Mouse (Mus musculus): ENCODE data around the gene Auts2.

Gene Auts2

DNA sequence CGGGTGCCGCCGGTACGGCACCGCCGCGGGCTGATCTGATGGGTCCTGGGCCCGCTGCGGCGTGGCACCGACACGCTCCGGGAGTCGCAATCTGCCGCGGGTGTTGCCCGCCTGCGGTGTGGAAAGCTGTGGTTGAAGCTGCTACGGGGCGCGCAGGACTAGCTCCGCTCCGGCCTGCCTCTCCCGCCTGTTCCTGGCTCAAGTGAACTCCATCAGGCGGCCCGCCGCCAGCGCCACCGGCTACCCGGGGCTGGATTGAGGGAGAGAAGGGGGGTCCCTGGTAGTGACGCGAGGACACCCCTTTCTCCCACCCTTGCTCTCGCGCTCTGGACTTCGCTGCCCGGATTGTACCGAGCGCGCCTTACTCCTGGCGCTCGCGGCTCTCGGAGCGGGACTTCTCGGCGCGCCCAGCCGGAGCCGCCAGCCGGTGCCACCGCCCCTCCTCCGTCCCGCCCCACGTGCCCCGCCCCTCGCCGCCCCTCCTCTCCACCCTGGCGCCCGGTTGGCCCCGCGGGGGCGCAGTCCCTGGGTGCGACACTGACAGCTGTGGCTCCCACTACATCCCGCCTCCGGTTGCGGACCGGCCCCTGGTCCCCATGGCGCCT is 1004.7 kb downstream of the Auts2 start:
- DNase-seq, result no peak

DNA sequence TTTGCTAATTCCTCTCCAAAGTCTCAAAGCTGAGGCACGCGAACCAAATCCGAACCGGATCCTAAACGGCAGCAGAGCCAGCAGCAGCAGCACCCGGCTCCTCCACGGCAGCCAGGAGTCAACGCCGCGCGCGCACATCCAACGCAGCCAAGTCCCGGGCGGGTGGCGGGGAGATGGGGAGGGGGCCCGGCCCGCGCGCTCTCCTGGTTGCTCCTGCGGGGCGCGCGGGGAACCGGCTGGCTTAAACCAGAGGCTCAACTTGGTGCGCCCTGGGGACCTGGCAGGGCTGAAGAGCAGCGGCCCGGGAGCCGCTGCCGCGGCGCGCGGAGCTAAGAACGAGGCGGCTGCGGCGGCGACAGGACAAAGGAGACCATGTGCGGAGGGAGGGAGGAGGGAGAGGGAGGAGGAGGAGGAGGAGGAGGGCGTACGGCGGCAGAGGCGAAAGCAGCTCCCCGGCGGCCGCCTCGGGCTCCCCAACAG is 1005.3 kb downstream of the Auts2 start:
- no peak for DNase-seq

DNA sequence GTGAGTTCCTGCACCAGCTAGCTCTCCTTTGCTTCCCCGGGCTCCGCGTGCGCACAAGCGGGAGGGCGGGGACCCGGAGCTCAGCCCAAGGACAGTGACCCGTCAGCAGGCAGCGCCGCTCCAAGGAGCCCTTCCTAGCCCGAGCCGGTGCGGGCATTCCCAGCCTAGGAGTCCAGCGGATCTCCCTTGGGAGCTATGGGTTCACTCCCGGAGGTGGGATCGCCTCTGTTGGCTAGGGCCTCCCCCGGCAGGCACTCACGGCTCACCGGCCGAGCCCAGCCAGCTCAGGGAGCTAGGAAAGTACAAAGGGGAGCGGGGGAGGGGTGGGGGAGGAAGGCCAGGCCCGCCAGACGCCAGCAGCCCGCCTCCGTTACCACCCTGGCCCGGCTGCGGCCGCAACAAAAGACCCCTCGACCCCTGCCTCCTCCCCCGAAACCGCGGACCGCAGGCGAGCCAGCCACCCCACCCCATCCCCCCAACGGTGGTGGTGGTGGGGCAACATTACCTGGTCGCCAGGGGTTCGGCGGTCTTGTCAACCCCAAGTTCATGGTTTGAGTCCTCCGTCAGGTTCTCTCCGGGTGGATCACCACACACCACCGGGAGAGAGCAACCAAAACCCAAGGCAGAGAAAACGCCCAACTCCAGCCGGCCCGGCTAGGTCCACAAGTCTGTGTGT is 1005.9 kb downstream of the Auts2 start:
- DNase-seq, result no peak

DNA sequence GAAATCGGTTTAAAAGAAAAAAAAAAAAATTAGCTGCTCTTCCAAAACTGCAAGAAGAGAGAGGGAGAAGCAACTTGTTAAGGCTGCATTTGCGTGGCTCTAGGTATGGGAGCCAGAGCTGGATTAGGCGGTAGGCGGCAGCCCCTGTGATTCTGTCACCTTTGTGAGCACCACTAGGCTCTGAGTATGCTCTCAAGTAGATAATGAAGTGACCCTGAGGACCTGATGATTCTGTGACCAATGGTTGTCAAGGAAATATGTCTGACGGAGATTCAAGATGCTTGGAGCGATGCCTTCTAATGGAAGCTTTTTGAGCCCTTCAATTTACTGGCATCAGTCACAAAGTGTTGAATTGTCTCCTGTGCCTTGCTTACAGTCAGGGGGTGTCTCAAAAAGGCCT is 1007.4 kb downstream of the Auts2 start:
- DNase-seq, result no peak

DNA sequence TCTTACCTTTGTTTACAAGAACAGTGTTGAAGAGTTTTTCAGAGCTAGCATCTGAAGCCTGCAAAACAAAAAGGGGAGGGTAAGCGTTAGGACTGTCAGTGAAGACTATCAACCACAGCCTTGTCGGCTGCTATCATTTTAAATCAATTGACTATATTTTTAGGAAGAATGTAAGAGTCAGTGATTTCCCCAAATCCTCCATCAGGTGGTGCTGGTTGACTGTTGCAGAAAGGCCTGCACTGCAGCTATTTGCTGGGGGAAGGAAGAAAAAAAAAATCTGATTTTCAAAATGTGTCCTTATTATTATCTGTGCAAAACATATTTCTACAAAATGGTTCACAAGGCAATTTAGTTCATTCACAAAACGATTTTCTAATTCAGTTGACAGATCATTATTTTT is 1009.3 kb downstream of the Auts2 start:
- no peak for DNase-seq

DNA sequence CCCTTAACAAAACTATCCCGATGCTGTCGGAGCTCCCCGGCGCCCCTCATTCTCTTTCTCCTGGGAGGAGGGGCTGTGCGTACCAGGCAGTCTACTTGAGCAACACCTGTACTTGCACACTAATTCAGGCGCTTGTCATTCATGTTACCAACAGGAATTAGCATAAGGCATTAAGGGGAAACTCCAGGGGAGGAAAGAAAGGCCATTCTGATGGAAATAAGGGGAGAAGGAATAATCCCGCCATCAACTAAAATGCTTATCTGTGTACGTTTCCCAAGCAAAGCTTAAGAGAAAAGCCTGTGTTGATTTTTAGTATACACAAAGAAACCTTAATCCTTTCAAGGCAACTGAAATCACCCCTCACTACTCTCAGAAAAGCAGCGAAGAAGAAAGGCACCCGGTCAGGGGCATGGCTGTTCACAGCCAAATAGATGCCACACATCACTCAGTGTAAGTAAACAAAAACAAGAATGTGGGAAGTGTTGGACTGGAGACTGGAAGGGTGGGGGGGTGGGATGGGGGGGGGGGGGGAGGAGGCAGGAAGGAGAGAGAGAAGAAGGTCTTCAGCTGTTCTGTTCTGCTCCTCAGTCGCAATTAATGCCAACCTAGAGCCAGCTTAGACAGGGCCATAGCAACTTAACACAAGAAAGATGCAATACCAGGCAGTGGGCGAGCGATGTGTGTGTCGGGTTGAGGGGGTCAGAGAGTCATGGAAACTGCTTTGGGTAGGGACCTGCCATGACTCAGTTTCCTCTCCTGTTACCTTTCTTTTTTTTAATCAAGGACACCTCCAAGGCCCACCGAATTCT is 1011.2 kb downstream of the Auts2 start:
- DNase-seq, result no peak

DNA sequence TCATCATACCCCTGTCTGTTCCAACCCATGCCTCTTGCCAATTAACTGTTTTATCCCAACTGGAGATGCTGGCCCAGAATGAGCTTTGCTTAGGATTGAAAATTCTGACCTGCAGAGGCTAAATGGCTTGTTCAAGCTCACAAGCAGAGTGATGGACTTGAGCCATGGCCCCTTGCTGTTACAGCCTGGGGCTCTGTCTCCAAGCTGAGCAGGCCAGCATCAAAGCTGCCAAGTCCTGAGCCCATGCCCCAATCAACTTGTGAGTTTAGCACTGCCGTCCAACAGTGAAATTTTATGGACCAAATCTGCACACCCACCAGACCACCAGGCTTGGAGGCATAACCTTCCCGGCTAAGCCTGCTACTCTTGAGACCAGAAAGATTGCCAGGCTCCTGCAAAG is 1012.3 kb downstream of the Auts2 start:
- DNase-seq, result no peak

DNA sequence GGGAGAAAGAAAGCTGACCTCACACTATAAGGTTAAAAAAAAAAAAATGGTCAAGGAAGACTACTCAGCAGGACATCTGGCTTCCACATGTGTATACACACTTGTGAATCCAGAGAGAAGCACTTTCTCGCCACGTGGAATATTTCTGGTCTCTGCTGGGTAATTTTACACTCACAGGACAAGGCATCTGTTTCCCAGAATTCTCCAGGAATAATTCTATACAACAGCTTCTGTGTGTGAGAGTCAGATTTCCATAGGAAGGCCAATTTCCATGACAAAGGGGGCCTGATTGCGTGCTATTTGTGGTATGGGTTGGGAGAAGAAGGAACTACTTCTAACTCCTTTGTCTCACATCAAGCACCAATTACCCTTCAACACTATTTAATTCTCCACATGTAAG is 1016.5 kb downstream of the Auts2 start:
- DNase-seq, result no peak

DNA sequence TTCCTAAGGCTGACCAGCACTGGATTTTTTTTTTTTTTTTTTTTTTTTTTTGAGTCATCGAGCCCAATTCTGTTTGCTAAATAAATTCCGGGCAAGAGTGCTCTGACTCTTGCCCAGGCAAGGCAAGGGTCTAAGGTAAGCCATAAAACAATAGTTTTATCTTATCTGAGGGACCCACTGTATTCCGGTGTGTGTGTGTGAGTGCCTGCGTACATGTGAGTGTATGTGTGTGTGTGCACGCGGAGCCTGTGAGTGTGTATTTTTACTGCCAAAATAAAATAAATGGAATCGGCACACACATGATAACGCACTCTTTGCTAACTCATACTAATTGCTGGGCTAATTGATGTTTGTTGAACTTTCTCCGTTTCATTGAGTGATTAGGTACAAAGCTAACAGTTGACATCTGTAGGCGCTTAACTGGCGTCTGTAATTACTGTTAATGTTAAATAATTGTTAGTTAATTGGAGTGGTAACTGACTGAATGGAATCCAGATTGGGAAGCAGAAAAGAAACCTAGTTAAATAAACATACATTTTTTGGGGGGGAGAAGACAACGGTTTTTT is 1018.2 kb downstream of the Auts2 start:
- DNase-seq, result no peak

DNA sequence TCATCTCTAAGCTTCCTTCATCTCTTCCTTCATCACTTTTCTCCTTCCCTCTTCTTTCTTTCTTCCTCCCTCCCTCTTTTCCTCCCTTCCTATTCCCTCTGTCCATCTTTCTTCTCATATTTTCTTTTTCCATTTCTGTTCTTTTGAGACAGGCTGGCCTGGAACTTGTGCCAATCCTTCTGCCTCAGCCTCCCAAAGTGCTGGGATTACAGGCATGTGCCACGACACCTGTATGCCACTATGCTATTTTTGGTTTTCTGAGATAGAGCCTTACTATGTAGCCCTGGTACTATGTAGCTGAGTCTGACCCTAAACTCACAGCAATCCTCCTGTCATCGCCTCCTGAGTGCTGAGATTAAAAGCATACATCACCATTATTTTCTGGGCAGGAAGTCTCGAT is 1023.6 kb downstream of the Auts2 start:
- DNase-seq, result no peak

DNA sequence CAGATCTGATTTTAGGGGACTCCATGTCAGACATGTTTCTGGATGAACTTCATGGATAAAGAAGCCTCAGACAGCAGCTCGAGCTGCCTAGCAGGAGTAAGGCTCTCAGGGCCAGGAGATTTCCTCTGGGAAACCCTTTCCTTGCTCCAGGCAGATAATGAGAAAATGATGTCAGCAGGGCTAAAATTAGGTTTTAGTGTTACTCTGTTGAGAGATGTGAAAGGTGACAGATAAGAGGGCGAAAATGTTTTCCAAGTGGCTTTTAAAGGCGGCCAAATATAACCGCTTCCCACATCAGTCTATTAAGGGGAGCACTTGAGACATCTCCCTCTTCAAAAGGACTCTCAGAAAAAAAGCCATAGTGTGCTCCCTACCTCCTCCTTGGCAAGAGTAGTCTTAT is 1025.5 kb downstream of the Auts2 start:
- DNase-seq, result no peak

DNA sequence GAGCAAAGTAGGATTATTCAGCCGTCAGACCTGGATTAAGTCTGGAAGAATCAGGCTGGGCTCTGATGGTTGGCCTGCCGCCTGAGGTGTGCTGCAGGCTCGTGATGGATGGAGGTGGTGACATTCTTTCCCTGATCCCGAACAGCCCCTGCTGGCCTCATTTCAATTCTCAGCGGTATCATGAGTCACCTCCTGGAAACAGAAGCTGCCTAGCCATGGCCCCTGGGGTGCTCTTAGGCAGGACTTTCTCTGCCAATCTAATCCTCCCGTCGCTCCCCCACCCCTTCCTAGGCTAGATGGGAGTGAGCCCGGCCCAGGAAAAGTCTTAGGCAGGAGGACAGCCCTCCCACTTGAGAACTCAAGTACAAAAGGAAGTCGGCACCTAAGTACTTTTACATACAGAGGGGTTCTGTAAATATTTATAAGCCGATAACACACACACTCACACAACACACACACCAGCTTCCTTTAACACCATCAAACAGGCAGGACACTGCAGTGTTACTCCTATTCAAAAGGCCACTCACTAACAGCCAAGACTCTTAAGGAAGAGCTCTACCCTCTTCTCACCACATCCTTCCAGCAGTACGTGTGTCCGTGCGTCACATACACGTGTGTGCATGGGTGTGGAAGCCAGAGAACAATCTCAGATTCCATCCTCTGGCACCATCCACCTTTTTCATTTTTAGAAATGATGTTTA is 1027.3 kb downstream of the Auts2 start:
- no peak for DNase-seq

DNA sequence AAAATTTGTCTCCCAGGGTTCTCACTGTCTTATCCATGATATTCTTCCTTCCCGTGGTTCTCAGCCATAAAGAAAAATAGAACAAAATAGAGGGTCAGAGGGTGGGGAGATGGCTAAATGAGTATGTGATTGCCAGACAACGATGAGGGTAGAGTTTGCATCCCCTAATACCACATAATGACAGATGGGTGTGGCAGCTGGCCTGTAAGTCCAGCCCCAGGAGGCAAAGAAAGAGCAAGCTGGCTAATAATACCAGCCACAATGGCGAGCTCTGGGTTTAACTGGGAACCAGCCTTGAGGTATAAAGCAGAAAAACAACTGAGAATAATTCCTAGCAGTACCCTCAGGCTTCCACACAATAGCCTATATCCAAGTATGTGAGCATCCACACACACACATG is 1029.4 kb downstream of the Auts2 start:
- no peak for DNase-seq

DNA sequence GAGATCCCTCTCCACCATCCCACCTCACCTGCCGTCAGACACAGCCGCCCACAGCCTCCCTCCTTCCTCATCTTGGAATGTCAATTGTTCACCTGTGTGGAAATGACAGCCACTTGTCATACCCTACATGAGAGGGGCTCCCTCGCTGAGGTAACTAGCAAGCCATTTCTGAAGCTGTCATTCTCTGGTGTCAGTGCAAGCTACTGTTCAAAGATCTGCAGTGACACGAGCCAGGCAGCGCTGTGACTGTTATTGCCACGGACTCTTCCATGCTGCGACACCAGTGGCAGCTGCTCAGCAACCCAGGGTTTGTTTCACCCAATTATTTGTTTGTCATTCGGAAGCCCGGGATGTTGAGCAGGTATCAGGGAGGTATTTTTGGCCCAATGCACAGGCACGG is 1030.5 kb downstream of the Auts2 start:
- no peak for DNase-seq

DNA sequence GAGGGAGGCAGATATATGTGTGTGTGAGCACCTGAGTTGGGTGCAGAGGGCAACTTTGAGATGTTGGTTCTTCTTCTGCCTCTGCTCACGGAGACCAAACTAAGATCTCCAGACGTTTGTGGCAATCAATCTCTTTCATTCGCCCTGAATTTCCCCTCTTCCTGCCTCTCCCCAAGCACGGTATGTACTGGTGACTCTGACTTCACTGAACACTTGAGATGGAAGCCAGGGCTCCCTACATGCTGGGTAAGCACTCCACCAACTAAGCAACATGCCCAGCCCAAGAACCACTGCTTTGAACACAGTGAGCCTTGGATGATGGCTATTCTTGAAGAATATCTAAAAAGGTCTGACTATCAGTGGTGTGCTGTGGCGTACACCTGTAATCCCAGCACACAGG is 1032.5 kb downstream of the Auts2 start:
- no peak for DNase-seq

DNA sequence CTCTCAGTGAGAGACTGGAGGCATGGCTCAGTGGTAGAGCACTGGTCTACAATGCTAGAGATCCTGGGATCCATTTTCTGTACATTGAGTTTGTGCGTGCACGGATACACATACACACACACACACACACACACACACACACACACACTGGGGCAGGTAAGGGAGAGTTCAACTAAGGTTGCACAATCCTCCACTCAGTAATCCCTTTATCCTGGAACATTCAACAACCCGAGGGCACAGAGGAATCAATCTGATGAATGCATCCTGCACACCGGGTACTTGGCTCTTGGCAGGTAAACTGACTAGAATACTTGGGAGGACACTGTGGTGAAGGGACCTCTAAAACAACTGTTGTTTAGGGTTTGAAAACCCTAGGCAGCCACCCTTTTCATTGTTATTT is 1033.8 kb downstream of the Auts2 start:
- no peak for DNase-seq

DNA sequence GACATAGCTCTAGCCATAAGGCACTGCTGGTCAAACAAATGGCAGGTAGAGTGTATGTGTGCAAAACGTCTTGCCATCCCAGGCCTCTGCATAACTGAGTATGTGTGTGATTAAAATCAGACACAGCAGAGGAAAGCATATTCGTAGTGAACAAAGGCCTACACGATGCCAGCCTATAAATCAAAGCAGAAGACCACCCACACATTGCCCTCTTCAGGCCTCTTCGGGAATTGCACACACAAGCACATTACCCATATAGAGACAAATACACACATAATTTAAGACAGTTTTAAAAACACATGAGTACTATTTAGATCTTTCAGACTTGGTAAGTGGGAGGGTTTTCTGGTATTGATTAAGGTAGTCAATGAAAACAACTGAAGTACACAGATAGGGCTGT is 1044.3 kb downstream of the Auts2 start:
- no peak for DNase-seq

DNA sequence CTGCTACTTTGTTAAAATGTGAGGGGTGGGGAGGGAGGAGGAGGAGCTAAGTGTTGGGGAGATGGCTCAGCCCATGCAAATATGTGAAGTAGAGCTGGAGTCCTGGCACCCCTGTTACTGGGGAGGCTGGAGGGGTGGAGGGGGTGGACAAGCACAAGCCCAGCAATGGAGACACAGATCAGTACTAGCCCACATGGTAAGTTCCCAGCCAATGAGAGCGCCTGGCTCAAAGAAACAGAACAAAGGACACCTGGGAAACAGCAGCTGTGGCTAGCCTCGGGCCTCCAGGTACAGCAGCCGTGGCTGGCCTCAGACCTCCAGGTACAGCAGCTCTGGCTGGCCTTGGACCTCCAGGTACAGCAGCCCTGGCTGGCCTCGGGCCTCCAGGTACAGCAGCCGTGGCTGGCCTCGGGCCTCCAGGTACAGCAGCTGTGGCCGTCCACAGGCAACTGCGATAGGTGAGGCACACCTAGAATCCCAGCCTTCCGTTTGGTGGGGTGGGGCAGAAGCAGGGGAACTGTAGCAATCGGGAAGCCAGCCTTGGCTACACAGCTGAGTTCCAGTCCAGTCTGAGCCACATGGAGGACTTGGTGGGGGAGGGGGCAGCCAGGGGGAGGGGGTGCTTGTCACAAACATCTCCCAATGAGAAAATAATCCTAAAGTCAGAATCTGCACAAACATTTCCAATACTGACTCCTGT is 1046.5 kb downstream of the Auts2 start:
- no peak for DNase-seq

DNA sequence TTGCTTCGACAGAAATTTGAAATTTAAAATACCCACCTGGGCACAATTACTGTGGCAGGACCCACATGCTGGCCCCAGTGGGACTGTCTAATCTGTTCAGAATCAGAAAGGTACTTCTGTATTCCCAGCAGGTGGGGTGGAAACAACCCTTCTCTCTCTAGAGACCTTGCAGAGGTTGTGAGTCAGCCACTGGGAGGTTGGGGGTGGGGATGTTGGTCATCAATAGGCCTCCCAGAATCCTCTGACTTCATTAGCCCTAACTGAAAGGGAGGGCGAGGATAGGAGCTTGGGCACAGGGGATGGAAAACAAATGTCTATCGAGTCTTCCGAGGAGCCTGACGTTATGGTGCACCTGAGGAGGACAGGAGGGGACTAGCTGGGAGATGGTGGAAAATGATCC is 1048.6 kb downstream of the Auts2 start:
- DNase-seq, result no peak

DNA sequence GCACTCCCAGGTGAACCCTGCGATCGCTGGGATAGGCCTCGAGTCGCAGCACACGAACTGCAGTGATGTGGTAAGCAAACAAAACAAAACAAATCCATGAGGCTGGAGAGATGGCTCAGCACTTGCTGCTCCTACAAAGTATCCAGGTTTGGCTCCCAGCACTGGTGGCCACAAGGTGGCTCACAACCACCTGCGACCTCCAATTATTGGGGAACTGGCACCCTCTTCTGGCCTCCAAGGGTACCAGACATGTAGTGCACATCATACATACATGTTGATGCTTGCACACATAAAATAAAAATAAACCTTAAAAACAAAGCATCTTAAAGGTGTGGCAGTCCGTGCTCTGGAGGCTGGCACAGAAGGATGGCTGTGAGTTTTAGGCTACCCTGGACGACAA is 1050.6 kb downstream of the Auts2 start:
- DNase-seq, result no peak

DNA sequence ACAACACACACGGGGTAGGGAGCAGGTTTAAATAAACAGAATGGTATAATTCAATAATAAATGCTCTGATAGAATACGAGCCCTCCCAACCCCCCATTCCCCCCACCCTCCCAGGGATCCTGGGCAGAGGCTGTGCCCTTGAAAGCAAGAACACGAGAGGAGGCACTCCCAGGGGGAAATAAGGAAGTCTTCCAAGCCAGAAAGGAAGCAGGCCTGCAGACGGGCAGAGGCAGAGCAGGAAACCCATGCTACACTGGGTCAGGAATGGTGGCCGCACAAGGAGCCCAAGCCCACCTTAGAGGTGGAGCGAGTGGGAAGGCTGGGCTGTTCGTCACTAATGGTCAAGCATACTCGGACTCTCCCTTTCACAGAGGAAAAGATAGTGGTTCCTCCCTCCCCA is 1051.3 kb downstream of the Auts2 start:
- no peak for DNase-seq

DNA sequence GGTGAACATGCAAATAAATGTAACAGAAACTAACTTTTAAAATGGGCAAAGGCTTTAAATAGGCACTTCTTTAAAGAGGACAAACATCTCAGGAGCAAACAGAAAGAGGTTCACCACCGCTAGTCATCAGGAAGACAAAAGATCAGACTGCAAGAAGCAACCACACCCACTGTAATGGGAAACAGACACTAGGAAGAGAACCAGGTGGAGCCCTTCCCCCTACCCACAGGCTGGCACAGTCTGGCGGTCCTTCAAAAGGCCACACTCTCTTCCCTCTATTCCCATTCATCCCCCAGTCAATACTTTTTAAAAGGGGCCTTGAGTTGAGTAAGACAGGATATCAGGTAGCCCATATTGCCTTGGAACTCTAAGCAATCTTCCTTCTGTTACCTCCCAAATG is 1052.3 kb downstream of the Auts2 start:
- no peak for DNase-seq

DNA sequence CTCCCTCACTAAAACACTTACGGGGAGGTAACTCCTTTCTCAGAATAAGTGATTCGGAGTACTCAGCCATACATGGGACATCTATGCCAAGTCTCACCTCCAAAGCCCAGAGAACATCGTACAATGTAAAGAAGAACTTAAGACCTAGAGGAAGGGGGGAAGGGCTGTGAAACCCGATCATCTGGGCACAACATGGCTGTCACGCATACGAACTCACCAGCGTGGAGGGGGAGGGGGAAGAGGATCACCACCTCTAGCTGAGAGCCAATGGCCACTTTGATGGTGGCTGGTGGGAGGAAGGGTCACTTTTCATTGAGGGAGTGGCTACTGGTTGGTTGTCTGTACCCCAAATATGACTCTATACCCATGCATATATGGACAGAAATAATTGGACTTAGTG is 1053.3 kb downstream of the Auts2 start:
- DNase-seq, result no peak

Data from spleen, adult 18-20 months (tissue).